Mouse (Mus musculus) heart, embryonic 14.5 days (tissue): ENCODE data around the gene Ube2q2. TPM values are rescaled to one million over a fixed set of nuclear protein-coding genes. Genes with fewer than 3 reads are reported as not detected.

Experiments used
- ATAC-seq: fragments of 200-750 bp; cut with Nextera tagmentation; 2 replicates; pipeline ENCODE4 v1.8.0; 2017; ENCODE audit warnings: low read depth, moderate TSS enrichment; ENCODE audit not compliant: insufficient number of reproducible peaks, insufficient read depth, low FRiP score
- H3K27ac ChIP-seq, 2 experiments: fragments of 200-500 bp in 1 of 2; fragments of 300-500 bp in 1 of 2; sonication (generic) in 1 of 2; replicated peaks in 1 of 2; 2 replicates each; pipeline ENCODE4 v1.5.1; 2012 to 2014; ENCODE audit warnings: low read depth in 2 of 2, low read length in 2 of 2, control low read depth in 1 of 2, mild to moderate bottlenecking in 1 of 2, mixed read lengths in 1 of 2; ENCODE audit not compliant: control insufficient read depth in 1 of 2, insufficient read depth in 1 of 2
- H3K27me3 ChIP-seq: fragments of 300-500 bp; sonication (generic); 2 replicates; pipeline ENCODE4 v1.6.1; 2014; ENCODE audit warnings: mild to moderate bottlenecking, low read length, control low read depth; ENCODE audit not compliant: control insufficient read depth, insufficient read depth
- H3K36me3 ChIP-seq: fragments of 300-500 bp; sonication (generic); 2 replicates; pipeline ENCODE4 v1.6.1; 2014; ENCODE audit warnings: mild to moderate bottlenecking, control low read depth, low read length, mixed read lengths; ENCODE audit not compliant: control insufficient read depth, insufficient read depth
- H3K4me1 ChIP-seq, 2 experiments: fragments of 200-500 bp in 1 of 2; fragments of 300-500 bp in 1 of 2; sonication (generic) in 1 of 2; 2 replicates each; pipeline ENCODE4 v1.6.1; 2012 to 2014; ENCODE audit warnings: low read length in 2 of 2, control low read depth in 1 of 2, mixed read lengths in 1 of 2; ENCODE audit not compliant: control insufficient read depth in 2 of 2, insufficient read depth in 2 of 2
- H3K4me2 ChIP-seq: fragments of 300-500 bp; sonication (generic); 2 replicates; pipeline ENCODE4 v1.6.1; 2014; ENCODE audit warnings: mild to moderate bottlenecking, low read length
- H3K4me3 ChIP-seq, 2 experiments: fragments of 200-500 bp in 1 of 2; fragments of 300-500 bp in 1 of 2; sonication (generic) in 1 of 2; 2 replicates each; pipeline ENCODE4 v1.5.1; 2012 to 2014; ENCODE audit warnings: low read length in 2 of 2, mild to moderate bottlenecking in 2 of 2, control low read depth in 1 of 2, low read depth in 1 of 2, moderate library complexity in 1 of 2; ENCODE audit not compliant: control insufficient read depth in 1 of 2, insufficient read depth in 1 of 2
- H3K9ac ChIP-seq: fragments of 300-500 bp; sonication (generic); 2 replicates; pipeline ENCODE4 v1.6.1; 2014; ENCODE audit warnings: mild to moderate bottlenecking, low read length
- H3K9me3 ChIP-seq: fragments of 300-500 bp; sonication (generic); 2 replicates; pipeline ENCODE4 v1.6.1; 2016; ENCODE audit warnings: low read length, control low read depth; ENCODE audit not compliant: control insufficient read depth
- WGBS: fragments of 180-500 bp; shearing (Covaris S2); extraction: QIAGEN DNeasy Blood & Tissue Kit; methylation state at CpG from one replicate; pipeline ENCODE4 v1.1.7; 2014; 5-methylcytosine and 5-hydroxymethylcytosine counted together
- polyA plus RNA-seq: library from polyadenylated mRNA; unstranded; fragments of >200 nt; fragmentation: Nextera tagmentation; extraction: Ambion mirVana; gene quantifications from 2 replicates; pipeline ENCODE4 v1.2.1, GENCODE M21; 2014

The Ube2q2 gene
- polyA plus RNA-seq, 1 experiment from 2014 or later, result 36.3 TPM

DNA sequence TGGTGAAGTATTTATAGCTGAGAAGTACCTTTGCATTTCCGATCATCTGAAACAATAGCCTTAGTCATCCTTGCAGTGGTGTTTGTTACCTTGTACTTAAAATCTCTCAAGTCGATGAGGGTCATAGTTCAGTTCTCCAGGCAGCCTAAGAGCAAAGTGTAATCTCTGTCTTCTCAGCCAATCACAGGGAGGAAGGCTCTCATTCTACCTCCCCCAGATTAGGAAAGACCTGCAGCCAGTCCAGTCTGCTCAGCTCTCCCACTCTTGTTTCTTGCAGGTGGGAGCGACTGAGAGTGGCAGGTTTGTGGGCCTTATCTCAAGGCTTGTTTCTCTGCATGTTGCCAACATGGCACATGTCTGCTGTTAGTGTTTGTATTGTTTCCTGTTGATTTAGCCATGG is 66.4 kb downstream of the Ube2q2 start:
- H3K9me3 ChIP-seq, result no peaks in the 10 kb centered on the region
- H3K9ac ChIP-seq, result no peak overlapping the region
- 83% methylated on average over 3 of the region's 3 CpGs for WGBS
- no peak overlapping the region for H3K4me2 ChIP-seq
- H3K27me3 ChIP-seq, result no peaks in the 10 kb centered on the region
- H3K4me3 ChIP-seq, result no peak overlapping the region
- H3K27ac ChIP-seq, result no peak overlapping the region
- peaks cover 3 to 15% of the 10 kb centered on the region in 2 experiments for H3K4me1 ChIP-seq
- ATAC-seq, result no peak
- H3K36me3 ChIP-seq, result peaks cover 70% of the 10 kb centered on the region

DNA sequence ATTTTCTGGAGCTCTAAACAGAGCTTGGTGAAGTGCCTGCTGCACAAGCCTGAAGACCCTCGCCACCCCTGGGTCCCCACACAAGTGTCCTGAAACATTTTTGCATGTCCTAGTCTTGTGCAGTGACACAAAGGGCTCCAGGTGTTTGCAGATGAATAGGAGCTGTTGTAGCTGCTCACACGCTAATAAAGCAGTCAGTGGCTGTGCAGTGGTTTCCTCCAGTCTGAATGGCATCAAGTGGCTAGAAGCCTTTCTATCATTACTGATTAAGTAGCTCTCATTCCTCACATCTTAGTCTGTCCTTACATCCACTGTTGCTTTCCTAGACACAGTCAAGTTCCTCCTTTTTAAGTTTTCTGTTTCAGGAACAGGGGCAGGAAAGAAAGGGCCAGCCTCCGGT is 67.0 kb downstream of the Ube2q2 start:
- Histone ChIP-seq H3K9ac (no peak overlapping the region), H3K4me1 (peaks cover 3 to 11% of the 10 kb centered on the region in 2 experiments; a peak in 3 of 4 replicates), H3K4me2 (no peak overlapping the region), H3K27ac (no peak overlapping the region), H3K36me3 (peaks cover 75% of the 10 kb centered on the region), H3K9me3 (no peaks in the 10 kb centered on the region), H3K27me3 (no peaks in the 10 kb centered on the region), H3K4me3 (no peak overlapping the region)
- WGBS, result 87% methylated on average over 3 of the region's 3 CpGs
- ATAC-seq, result no peak

DNA sequence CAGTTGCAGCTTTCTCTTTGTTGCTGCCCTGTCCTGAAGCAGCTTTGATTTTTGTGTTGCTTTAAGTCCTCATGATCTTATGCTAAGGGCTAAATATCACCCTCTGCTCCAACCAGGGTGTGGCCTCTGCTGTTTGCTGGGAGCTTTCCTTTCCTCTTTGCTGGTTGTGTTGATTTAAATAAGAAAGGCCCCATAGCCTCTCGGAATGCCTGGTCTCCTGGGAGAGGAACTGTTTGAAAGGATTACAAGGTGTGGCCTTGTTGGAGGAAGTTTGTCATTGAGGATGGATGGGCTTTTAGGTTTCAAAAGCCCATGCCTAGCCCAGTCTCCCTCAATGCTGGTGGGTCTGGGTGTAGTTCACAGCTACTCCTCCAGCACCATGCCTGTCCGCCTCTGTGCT is 67.4 kb downstream of the Ube2q2 start:
- Histone ChIP-seq H3K27ac (no peak overlapping the region), H3K4me3 (no peak overlapping the region), H3K36me3 (peaks cover 80% of the 10 kb centered on the region), H3K9ac (no peak overlapping the region), H3K4me2 (no peak overlapping the region), H3K27me3 (no peaks in the 10 kb centered on the region), H3K9me3 (no peaks in the 10 kb centered on the region), H3K4me1 (peaks cover 3 to 9% of the 10 kb centered on the region in 2 experiments; a peak in 3 of 4 replicates)
- WGBS, result 71% methylated on average over 2 of the region's 2 CpGs
- no peak for ATAC-seq

DNA sequence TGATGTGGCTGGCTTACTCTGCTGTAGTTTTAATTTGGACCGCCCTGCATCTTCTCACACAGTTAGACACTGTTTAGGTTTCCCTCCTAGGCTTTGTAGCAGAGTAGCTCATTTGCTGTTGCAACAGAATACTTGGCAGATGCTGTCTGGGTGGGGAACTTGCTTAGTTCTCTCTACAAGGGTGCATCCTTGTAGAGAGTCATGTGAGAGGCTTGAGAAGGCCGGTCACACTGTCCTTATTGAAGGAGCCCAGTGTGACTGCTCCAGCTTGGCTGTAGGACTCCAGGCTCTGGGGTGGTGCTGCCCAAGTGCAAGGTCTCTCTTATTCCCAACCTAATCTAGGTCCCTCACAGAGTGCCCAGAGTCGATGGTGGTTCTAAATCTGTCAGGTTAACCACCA is 68.7 kb downstream of the Ube2q2 start:
- H3K4me3 ChIP-seq, result no peak overlapping the region
- ATAC-seq, result no peak
- no peak overlapping the region for H3K9ac ChIP-seq
- peaks cover 93% of the 10 kb centered on the region for H3K36me3 ChIP-seq
- no peaks in the 10 kb centered on the region for H3K27me3 ChIP-seq
- no peaks in the 10 kb centered on the region for H3K9me3 ChIP-seq
- H3K27ac ChIP-seq, result no peak overlapping the region
- no peak overlapping the region for H3K4me2 ChIP-seq
- H3K4me1 ChIP-seq, result no peaks in the 10 kb centered on the region
- WGBS, result 82% methylated on average over 3 of the region's 3 CpGs

DNA sequence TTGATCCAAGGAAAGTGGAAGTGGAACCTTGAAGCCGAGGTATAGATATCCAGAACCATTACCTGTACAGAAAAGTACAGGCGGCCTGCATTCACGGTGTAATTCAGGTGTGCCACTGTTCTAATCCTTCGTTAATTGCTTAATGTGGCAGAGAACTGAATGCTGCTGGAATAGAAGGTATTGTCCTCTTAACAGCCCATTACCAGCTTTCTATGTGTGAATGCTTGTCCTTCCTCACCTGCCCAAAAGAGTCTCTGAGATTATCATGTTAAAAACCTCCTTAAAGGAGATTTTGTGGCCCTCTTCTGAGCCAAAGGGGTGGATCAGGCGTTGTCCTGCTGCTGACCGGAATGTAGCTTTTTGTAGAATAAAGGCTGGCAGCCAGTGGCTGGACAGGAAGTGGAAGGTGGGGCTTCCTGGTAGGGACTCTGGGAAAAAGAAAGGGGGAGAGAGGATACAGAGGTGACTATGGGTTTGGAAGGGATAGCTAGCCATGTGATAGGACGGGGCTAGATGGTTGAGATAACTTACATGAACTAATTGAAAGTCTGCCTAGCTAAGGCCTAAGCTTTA is 76.6 kb downstream of the Ube2q2 start:
- ATAC-seq, result no peak
- H3K4me1 ChIP-seq, result no peaks in the 10 kb centered on the region
- H3K4me2 ChIP-seq, result no peak overlapping the region
- no peak overlapping the region for H3K4me3 ChIP-seq
- no peaks in the 10 kb centered on the region for H3K9me3 ChIP-seq
- no peak overlapping the region for H3K27ac ChIP-seq
- peaks cover 60% of the 10 kb centered on the region for H3K36me3 ChIP-seq
- H3K9ac ChIP-seq, result no peak overlapping the region
- H3K27me3 ChIP-seq, result no peaks in the 10 kb centered on the region
- 79% methylated on average over 7 of the region's 7 CpGs for WGBS

DNA sequence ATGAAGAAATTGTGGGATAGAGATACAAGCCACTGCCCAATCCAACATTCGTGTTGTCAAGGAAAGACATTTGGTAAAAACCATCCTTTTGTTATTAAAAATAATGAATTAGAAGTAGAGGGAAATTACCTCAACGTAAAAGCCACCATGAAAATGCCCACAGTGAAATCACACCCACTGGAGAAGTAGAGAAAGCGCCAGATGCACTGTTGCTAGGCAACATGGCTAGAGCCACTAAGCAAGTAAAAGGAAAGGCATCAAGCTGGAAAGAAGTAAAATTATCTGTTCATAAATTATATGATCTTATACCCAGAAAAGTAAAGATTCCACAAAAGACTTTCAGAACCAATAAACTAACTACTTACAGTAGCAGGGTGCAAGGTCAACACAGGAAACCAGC is 77.6 kb downstream of the Ube2q2 start:
- no peaks in the 10 kb centered on the region for H3K4me1 ChIP-seq
- H3K9me3 ChIP-seq, result no peaks in the 10 kb centered on the region
- peaks cover 50% of the 10 kb centered on the region for H3K36me3 ChIP-seq
- no peaks in the 10 kb centered on the region for H3K27me3 ChIP-seq
- no peak overlapping the region for H3K27ac ChIP-seq
- H3K4me3 ChIP-seq, result no peak overlapping the region
- H3K4me2 ChIP-seq, result no peak overlapping the region
- ATAC-seq, result no peak
- H3K9ac ChIP-seq, result no peak overlapping the region
- 88% methylated on average over 3 of the region's 3 CpGs for WGBS

DNA sequence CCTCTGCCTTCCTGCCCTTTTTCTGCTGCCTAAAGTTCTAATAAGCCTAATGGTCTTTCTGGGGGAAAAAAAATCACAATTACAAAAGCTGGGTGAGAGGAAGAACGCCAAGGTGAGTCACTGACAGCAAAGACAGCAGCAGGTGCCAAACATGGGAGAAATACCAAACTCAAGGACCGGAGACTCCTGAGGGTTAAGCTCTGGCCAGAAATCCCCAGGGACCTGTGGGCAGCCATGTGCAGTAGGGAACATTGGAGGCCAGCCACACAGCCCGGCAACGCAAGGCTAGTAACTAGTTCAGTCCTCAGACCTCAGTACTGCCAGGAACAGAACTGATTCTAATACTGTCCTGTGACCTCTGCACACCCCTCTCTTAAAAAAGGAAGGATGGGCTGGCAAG is 79.5 kb downstream of the Ube2q2 start:
- no peaks in the 10 kb centered on the region for H3K4me1 ChIP-seq
- H3K36me3 ChIP-seq, result peaks cover 31% of the 10 kb centered on the region
- H3K27me3 ChIP-seq, result no peaks in the 10 kb centered on the region
- no peak overlapping the region for H3K4me2 ChIP-seq
- no peak for ATAC-seq
- H3K4me3 ChIP-seq, result no peak overlapping the region
- 81% methylated on average over 4 of the region's 4 CpGs for whole genome bisulfite sequencing
- no peak overlapping the region for H3K27ac ChIP-seq
- H3K9me3 ChIP-seq, result no peaks in the 10 kb centered on the region
- no peak overlapping the region for H3K9ac ChIP-seq

DNA sequence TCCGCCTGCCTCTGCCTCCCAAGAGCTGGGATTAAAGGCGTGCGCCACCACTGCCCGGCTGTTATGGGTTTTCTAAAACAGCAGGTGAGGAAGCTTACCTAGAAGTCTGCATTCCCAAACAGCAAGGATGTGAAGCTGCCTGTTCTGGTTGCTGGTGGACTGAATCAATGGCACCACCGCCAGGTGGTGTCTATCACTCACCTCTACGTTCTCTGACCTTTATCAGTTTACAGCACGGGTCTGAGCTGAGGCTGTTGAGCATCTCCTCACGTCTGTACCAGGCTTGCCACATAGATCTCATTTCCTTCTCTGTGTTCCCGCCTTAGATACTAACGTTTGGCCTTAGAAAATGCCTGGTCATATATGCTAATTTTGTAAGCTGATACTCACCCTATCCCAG is 80.4 kb downstream of the Ube2q2 start:
- Histone ChIP-seq H3K4me2 (no peak overlapping the region), H3K27me3 (no peaks in the 10 kb centered on the region), H3K4me3 (no peak overlapping the region), H3K27ac (no peak overlapping the region), H3K9me3 (no peaks in the 10 kb centered on the region), H3K9ac (no peak overlapping the region), H3K4me1 (no peaks in the 10 kb centered on the region), H3K36me3 (peaks cover 23% of the 10 kb centered on the region)
- WGBS, result 52% methylated on average over 10 of the region's 10 CpGs
- ATAC-seq, result no peak
